Mouse (Mus musculus) kidney, adult 2 months (tissue): ENCODE measurements around the gene 2010005H15Rik.
"Not testable (repeated sequence)": the region's sequence is repeated elsewhere in the genome, so short reads cannot be mapped to it uniquely, and the experiment has no call there.

ENCODE experiments used
- CTCF ChIP-seq: fragments of 200-500 bp; conservative IDR thresholded peaks from 2 replicates; pipeline ENCODE4 v1.5.1; 2011; ENCODE audit warnings: low read depth, mild to moderate bottlenecking, control low read depth, low read length, moderate library complexity, mixed read lengths; ENCODE audit not compliant: insufficient read depth, insufficient read length
- POLR2A ChIP-seq: fragments of 200-500 bp; IDR thresholded peaks from one replicate; pipeline ENCODE4 v1.6.1; 2011; ENCODE audit warnings: low read depth, low read length, control low read depth

DNA sequence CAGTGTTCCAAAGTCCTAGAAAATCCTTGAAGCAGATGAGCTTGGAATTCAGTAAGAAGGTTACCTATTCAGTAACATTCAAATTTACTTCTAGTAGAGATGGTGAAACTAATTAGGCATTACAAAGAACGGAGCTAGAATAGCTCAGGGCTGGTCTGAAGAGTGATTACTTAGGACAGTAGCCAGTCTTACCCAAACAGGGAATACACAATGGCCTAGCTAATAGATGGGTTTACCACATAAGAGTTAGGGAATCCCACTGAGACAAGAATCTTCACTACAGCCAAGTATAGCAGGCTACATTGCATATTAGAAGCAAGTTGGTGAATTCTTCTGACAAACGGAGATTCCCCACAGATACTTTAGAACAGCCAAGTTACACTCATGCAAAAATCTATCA is 15.6 kb upstream of the 2010005H15Rik start:
- TF ChIP-seq POLR2A, CTCF: not testable (repeated sequence)
